Mouse (Mus musculus): ENCODE measurements at regions not wholly inside any gene's neighbourhood (a gene's known extent, or its start where the extent isn't known, plus 50 kb on each side); places are given as distances from the start of the nearest gene placed in this dataset.

DNA sequence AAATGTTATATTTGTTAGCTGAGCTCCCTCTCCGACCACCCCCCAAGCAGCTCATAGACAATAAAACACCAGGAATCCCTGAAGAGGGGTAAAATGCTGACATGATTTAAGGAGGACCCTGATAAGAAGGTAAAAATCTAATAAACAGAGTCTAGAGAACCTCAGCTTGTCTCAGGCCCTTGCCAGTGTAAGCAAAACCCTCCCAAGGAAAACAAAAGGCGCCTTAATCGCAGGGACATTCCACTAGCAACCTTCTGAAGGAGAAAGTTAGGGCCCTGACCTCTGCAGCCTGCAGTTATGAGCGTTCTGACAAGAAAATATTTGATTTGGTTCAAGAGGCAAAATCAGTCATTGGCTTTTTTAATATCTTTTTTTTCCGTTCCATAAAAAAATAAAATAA is 212.2 kb downstream of the Gm10295 start:
- no peak overlapping the region for H3K9ac ChIP-seq (ENCODE audit: low read depth, low read length)
- no peak for ATAC-seq
- WGBS = 77% methylated on average over 5 of the region's 5 CpGs
- no peaks in the 10 kb centered on the region for H3K36me3 ChIP-seq (ENCODE audit: control insufficient read depth, insufficient read depth, low read length)
- no peak overlapping the region for H3K4me3 ChIP-seq (ENCODE audit: low read depth, low read length)
- no peaks in the 10 kb centered on the region for H3K4me1 ChIP-seq (ENCODE audit: control insufficient read depth, insufficient read depth, low read length)
- no peaks in the 10 kb centered on the region for H3K27me3 ChIP-seq (ENCODE audit: control insufficient read depth, insufficient read depth, low read depth, low read length)
- no peaks in the 10 kb centered on the region for H3K9me3 ChIP-seq (replicated peaks; ENCODE audit: control insufficient read depth, low read length, poor library complexity, severe bottlenecking)
- no peak overlapping the region for H3K27ac ChIP-seq (ENCODE audit: low read length)
- H3K4me2 ChIP-seq (ENCODE audit: low read length) = no peak overlapping the region

GRCm38 (mm10) chr7:71129981-71130380 is 221.3 kb downstream of the Gm10295 start:
- Histone ChIP-seq H3K36me3 (ENCODE audit: control insufficient read depth, insufficient read depth, low read length) (no peaks in the 10 kb centered on the region), H3K4me1 (ENCODE audit: control insufficient read depth, insufficient read depth, low read length) (no peaks in the 10 kb centered on the region), H3K27me3 (ENCODE audit: control insufficient read depth, insufficient read depth, low read depth, low read length) (no peaks in the 10 kb centered on the region), H3K27ac (ENCODE audit: low read length) (no peak overlapping the region), H3K4me3 (ENCODE audit: low read depth, low read length) (no peak overlapping the region), H3K9me3 (replicated peaks; ENCODE audit: control insufficient read depth, low read length, poor library complexity, severe bottlenecking) (no peaks in the 10 kb centered on the region), H3K9ac (ENCODE audit: low read depth, low read length) (no peak overlapping the region), H3K4me2 (ENCODE audit: low read length) (no peak overlapping the region)
- 97% methylated on average over 1 of the region's 1 CpGs for WGBS
- no peak for ATAC-seq

- no peak overlapping the region for H3K4me3 ChIP-seq (ENCODE audit: low read depth, low read length)
- WGBS = 77% methylated on average over 3 of the region's 3 CpGs
- no peak for ATAC-seq
- H3K27ac ChIP-seq (ENCODE audit: low read length) = no peak overlapping the region
- no peaks in the 10 kb centered on the region for H3K4me1 ChIP-seq (ENCODE audit: control insufficient read depth, insufficient read depth, low read length)
- H3K4me2 ChIP-seq (ENCODE audit: low read length) = no peak overlapping the region
- H3K36me3 ChIP-seq (ENCODE audit: control insufficient read depth, insufficient read depth, low read length) = no peaks in the 10 kb centered on the region
- no peaks in the 10 kb centered on the region for H3K27me3 ChIP-seq (ENCODE audit: control insufficient read depth, insufficient read depth, low read depth, low read length)
- no peak overlapping the region for H3K9ac ChIP-seq (ENCODE audit: low read depth, low read length)
- H3K9me3 ChIP-seq (replicated peaks; ENCODE audit: control insufficient read depth, low read length, poor library complexity, severe bottlenecking) = no peaks in the 10 kb centered on the region
Measured at GRCm38 (mm10) chr7:71128928-71129327, 222.4 kb downstream of the Gm10295 start.

GRCm38 (mm10) chr7:71121453-71121852 is 229.8 kb downstream of the Gm10295 start:
- Histone ChIP-seq H3K4me3 (ENCODE audit: low read depth, low read length) (no peak overlapping the region), H3K36me3 (ENCODE audit: control insufficient read depth, insufficient read depth, low read length) (no peaks in the 10 kb centered on the region), H3K4me1 (ENCODE audit: control insufficient read depth, insufficient read depth, low read length) (no peaks in the 10 kb centered on the region), H3K9ac (ENCODE audit: low read depth, low read length) (no peak overlapping the region), H3K27me3 (ENCODE audit: control insufficient read depth, insufficient read depth, low read depth, low read length) (no peaks in the 10 kb centered on the region), H3K27ac (ENCODE audit: low read length) (no peak overlapping the region), H3K9me3 (replicated peaks; ENCODE audit: control insufficient read depth, low read length, poor library complexity, severe bottlenecking) (no peaks in the 10 kb centered on the region), H3K4me2 (ENCODE audit: low read length) (no peak overlapping the region)
- 45% methylated on average over 5 of the region's 5 CpGs for WGBS
- ATAC-seq = no peak

GRCm38 (mm10) chr7:71120975-71121374 is 230.3 kb downstream of the Gm10295 start:
- Histone ChIP-seq H3K9me3 (replicated peaks; ENCODE audit: control insufficient read depth, low read length, poor library complexity, severe bottlenecking) (no peaks in the 10 kb centered on the region), H3K4me3 (ENCODE audit: low read depth, low read length) (no peak overlapping the region), H3K36me3 (ENCODE audit: control insufficient read depth, insufficient read depth, low read length) (no peaks in the 10 kb centered on the region), H3K27ac (ENCODE audit: low read length) (no peak overlapping the region), H3K27me3 (ENCODE audit: control insufficient read depth, insufficient read depth, low read depth, low read length) (no peaks in the 10 kb centered on the region), H3K4me1 (ENCODE audit: control insufficient read depth, insufficient read depth, low read length) (no peaks in the 10 kb centered on the region), H3K4me2 (ENCODE audit: low read length) (no peak overlapping the region), H3K9ac (ENCODE audit: low read depth, low read length) (no peak overlapping the region)
- 74% methylated on average over 4 of the region's 4 CpGs for WGBS
- no peak for ATAC-seq

DNA sequence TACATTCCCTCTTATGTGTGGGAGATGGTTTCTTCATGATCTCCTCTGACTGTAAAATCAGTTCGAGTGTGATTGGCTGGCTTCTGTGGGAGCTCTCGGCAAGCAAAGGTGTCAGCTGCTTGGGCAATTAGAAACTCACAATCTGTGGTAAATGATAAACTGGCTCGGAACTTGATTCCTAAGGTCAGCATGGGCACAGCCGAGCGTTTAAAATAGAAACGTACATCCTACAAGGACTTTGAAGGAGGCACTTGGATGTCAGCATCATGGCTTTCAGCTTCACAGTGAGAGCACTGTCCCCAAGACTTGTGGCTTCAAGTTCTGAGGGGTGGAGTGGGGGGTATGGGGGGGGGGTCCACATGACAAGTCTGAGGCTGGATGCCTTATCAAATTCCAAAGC is 231.3 kb downstream of the Gm10295 start:
- Histone ChIP-seq H3K27ac (ENCODE audit: low read length) (no peak overlapping the region), H3K36me3 (ENCODE audit: control insufficient read depth, insufficient read depth, low read length) (no peaks in the 10 kb centered on the region), H3K27me3 (ENCODE audit: control insufficient read depth, insufficient read depth, low read depth, low read length) (no peaks in the 10 kb centered on the region), H3K4me1 (ENCODE audit: control insufficient read depth, insufficient read depth, low read length) (no peaks in the 10 kb centered on the region), H3K4me2 (ENCODE audit: low read length) (no peak overlapping the region), H3K9me3 (replicated peaks; ENCODE audit: control insufficient read depth, low read length, poor library complexity, severe bottlenecking) (no peaks in the 10 kb centered on the region), H3K9ac (ENCODE audit: low read depth, low read length) (no peak overlapping the region), H3K4me3 (ENCODE audit: low read depth, low read length) (no peak overlapping the region)
- ATAC-seq = no peak
- WGBS = 82% methylated on average over 6 of the region's 6 CpGs

DNA sequence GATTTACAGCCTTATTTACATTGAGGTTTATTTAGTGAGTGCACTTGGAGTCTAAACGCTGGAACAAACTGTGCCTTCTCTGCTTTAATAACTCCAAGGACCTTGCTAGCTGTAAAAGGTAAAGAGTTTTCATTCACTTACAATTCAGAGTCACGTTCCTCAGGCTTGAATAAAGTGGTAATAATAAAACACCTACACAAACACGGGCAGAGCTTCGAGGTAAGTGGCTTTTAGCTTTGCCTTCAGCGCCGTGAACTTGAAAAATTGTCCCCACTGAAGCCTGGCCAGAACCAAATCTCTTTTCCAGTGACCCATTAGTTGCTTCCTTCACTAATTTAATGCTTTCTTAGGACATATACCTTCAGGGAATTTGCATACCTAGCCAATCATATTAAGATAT is 244.2 kb downstream of the Gm10295 start:
- no peak for ATAC-seq
- WGBS = 87% methylated on average over 6 of the region's 6 CpGs
- no peak overlapping the region for H3K4me2 ChIP-seq (ENCODE audit: low read length)

GRCm38 (mm10) chr7:71100266-71100665 is 251.0 kb downstream of the Gm10295 start:
- Histone ChIP-seq H3K9me3 (replicated peaks; ENCODE audit: control insufficient read depth, low read length, poor library complexity, severe bottlenecking) (no peaks in the 10 kb centered on the region), H3K36me3 (ENCODE audit: control insufficient read depth, insufficient read depth, low read length) (no peaks in the 10 kb centered on the region), H3K4me3 (ENCODE audit: low read depth, low read length) (no peak overlapping the region), H3K27ac (ENCODE audit: low read length) (no peak overlapping the region), H3K27me3 (ENCODE audit: control insufficient read depth, insufficient read depth, low read depth, low read length) (no peaks in the 10 kb centered on the region), H3K4me2 (ENCODE audit: low read length) (no peak overlapping the region), H3K9ac (ENCODE audit: low read depth, low read length) (no peak overlapping the region), H3K4me1 (ENCODE audit: control insufficient read depth, insufficient read depth, low read length) (no peaks in the 10 kb centered on the region)
- WGBS = 89% methylated on average over 2 of the region's 2 CpGs
- no peak for ATAC-seq

More for the DNA sequence above, 244.2 kb downstream of the Gm10295 start:
- Histone ChIP-seq H3K27me3 (ENCODE audit: control insufficient read depth, insufficient read depth, low read depth, low read length) (no peaks in the 10 kb centered on the region), H3K9me3 (replicated peaks; ENCODE audit: control insufficient read depth, low read length, poor library complexity, severe bottlenecking) (no peaks in the 10 kb centered on the region), H3K27ac (ENCODE audit: low read length) (no peak overlapping the region), H3K9ac (ENCODE audit: low read depth, low read length) (no peak overlapping the region), H3K4me1 (ENCODE audit: control insufficient read depth, insufficient read depth, low read length) (no peaks in the 10 kb centered on the region), H3K4me3 (ENCODE audit: low read depth, low read length) (no peak overlapping the region), H3K36me3 (ENCODE audit: control insufficient read depth, insufficient read depth, low read length) (no peaks in the 10 kb centered on the region)

DNA sequence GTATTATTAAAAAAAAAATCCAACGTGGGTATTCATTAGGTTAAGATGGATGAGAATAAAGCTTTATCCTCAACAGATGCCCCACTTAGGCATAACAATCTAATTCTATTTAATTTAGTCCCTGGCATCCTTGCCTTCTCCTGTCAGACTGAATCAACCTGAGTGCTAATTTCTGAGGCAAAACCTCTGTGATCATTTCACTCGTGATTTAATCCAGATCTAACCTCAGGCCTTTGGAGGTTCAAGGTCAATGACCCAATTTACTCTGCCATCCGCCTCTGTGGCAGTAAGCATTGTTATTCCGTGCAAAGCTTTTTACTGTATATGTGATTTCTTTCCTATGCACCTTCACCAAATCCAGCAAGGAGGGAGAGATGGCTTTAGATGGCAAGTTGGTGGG is 253.0 kb downstream of the Gm10295 start:
- Histone ChIP-seq H3K36me3 (ENCODE audit: control insufficient read depth, insufficient read depth, low read length) (no peaks in the 10 kb centered on the region), H3K4me1 (ENCODE audit: control insufficient read depth, insufficient read depth, low read length) (no peaks in the 10 kb centered on the region), H3K4me3 (ENCODE audit: low read depth, low read length) (no peak overlapping the region), H3K9ac (ENCODE audit: low read depth, low read length) (no peak overlapping the region), H3K4me2 (ENCODE audit: low read length) (no peak overlapping the region), H3K27me3 (ENCODE audit: control insufficient read depth, insufficient read depth, low read depth, low read length) (no peaks in the 10 kb centered on the region), H3K27ac (ENCODE audit: low read length) (no peak overlapping the region), H3K9me3 (replicated peaks; ENCODE audit: control insufficient read depth, low read length, poor library complexity, severe bottlenecking) (no peaks in the 10 kb centered on the region)
- 47% methylated on average over 4 of the region's 4 CpGs for WGBS
- no peak for ATAC-seq

Measured in midbrain, embryonic 16.5 days (tissue).